Comparison of ENCODE assay signal across 14 mouse cellular contexts in the genomic region with DNA sequence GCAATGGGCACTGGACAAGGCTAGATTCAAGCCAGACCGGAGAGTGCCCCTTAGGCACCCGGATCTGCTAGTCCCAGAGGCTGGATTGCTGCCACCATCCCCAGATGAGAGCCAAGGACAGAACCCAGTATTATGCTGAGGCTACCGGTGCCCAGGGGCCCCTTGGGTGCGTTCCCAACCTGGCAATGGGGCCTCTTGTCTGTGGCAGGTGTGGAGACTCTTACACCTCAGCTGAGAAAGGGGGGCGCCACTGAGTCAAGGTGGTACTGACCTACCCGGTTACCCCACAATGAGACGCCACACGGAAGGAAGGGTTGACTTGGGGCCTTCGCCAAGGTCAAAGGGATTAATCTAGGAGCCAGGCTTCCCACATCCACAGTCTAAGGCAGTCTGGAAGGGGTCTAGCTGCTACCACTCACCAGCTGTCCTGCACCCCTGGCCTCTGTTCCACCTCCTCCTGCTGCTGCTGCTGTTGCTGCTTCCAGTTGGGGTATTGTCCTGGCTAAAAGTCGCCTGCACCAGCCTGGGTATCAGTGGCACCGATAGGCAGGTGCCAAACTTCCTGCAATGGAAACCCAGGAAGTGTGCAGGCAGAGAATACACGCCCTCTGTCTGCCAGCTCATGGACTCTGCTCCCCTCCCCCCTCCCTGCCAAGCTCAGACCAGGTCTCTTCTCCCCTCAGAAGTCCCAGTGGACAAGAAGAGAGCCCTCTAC. TPM values are rescaled to one million over a fixed set of nuclear protein-coding genes. Genes with fewer than 3 reads are reported as not detected.
DNase-seq lines count a peak whose midpoint lies in the region; ATAC-seq and TF ChIP-seq lines count a peak whose summit lies in the region.
"Had no signal": no experiment of that assay in that cellular context is flagged by ENCODE, and none has a peak within 500 bp of the region (broad histone marks: within the 10 kb centered on the region; RNA-seq: fewer than 3 reads in every experiment).

No protein-coding gene starts in this region.

- H3K4me1 ChIP-seq in lung, embryonic 14.5 days (ENCODE audit: insufficient read depth) = peaks cover 27% of the 10 kb centered on the region
- H3K4me1 ChIP-seq in bone marrow macrophage, adult 2 months (ENCODE audit: control insufficient read depth, insufficient read depth, low read length) = peaks cover 56% of the 10 kb centered on the region
- peaks cover 50% of the 10 kb centered on the region for H3K4me1 ChIP-seq in intestine, embryonic 15.5 days (replicated peaks)

- TF ChIP-seq CTCF in lung, embryonic 14.5 days (IDR thresholded peaks at IDR 0.05; ENCODE audit: low read depth) = 0 out of 2 replicates have a peak, but pooled peaks have one; percentile 14
- peak; percentile 19; the same call in 1 of the 2 replicates for TF ChIP-seq CTCF in bone marrow macrophage, adult 2 months (IDR thresholded peaks at IDR 0.05; ENCODE audit: low read depth, low read length)

- H3K9me3 ChIP-seq in lung, embryonic 14.5 days (ENCODE audit: low read depth, low read length) = no peaks in the 10 kb centered on the region
- H3K9me3 ChIP-seq in intestine, embryonic 15.5 days = no peaks in the 10 kb centered on the region
- H3K9me3 ChIP-seq: embryonic facial prominence, embryonic 15.5 days had no signal

- no peaks in the 10 kb centered on the region for H3K27me3 ChIP-seq in lung, embryonic 14.5 days (ENCODE audit: insufficient read depth, low read length)
- no peaks in the 10 kb centered on the region for H3K27me3 ChIP-seq in intestine, embryonic 15.5 days (replicated peaks)
- H3K27me3 ChIP-seq: embryonic facial prominence, embryonic 15.5 days had no signal

- no peak overlapping the region for H3K4me2 ChIP-seq in lung, embryonic 14.5 days
- H3K4me2 ChIP-seq in intestine, embryonic 15.5 days (replicated peaks) = 0 out of 2 replicates have a peak overlapping the region, but pooled peaks have one; percentile 20
- H3K4me2 ChIP-seq: embryonic facial prominence, embryonic 15.5 days had no signal

- no peak overlapping the region for H3K4me3 ChIP-seq in lung, embryonic 14.5 days (ENCODE audit: low read depth, low read length)
- H3K4me3 ChIP-seq in bone marrow macrophage, adult 2 months (ENCODE audit: insufficient read depth, low read length) = no peak overlapping the region
- no peak overlapping the region for H3K4me3 ChIP-seq in intestine, embryonic 15.5 days (replicated peaks)
- H3K4me3 ChIP-seq: embryonic facial prominence, embryonic 15.5 days had no signal

- H3K36me3 ChIP-seq in lung, embryonic 14.5 days (ENCODE audit: insufficient read depth) = no peaks in the 10 kb centered on the region
- H3K36me3 ChIP-seq in intestine, embryonic 15.5 days = no peaks in the 10 kb centered on the region
- H3K36me3 ChIP-seq: embryonic facial prominence, embryonic 15.5 days had no signal

- no peak overlapping the region for H3K27ac ChIP-seq in lung, embryonic 14.5 days (ENCODE audit: low read depth)
- no peak overlapping the region for H3K27ac ChIP-seq in bone marrow macrophage, adult 2 months (ENCODE audit: insufficient read depth, low read depth, low read length)
- no peak overlapping the region for H3K27ac ChIP-seq in intestine, embryonic 15.5 days
- H3K27ac ChIP-seq: embryonic facial prominence, embryonic 15.5 days; macrophage had no signal

- TF ChIP-seq POLR2A in bone marrow macrophage, adult 2 months (IDR thresholded peaks at IDR 0.05; ENCODE audit: borderline replicate concordance, low read depth, low read length) = no peak

- WGBS in lung, embryonic 14.5 days = 71% methylated on average over 12 of the region's 12 CpGs
- WGBS in intestine, embryonic 15.5 days = 74% methylated on average over 12 of the region's 12 CpGs

- intact Hi-C loops in gastrocnemius, postnatal 14 days (cut with DNase I; ENCODE audit: low total_unique reads) = no loop called here
- intact Hi-C loops in gastrocnemius, postnatal 36 days (cut with DNase I) = no loop called here

- ATAC-seq in lung, embryonic 14.5 days (ENCODE audit: insufficient read depth) = no peak
- ATAC-seq in intestine, embryonic 15.5 days = no peak

- H3K9ac ChIP-seq in lung, embryonic 14.5 days = no peak overlapping the region
- no peak overlapping the region for H3K9ac ChIP-seq in intestine, embryonic 15.5 days
- H3K9ac ChIP-seq: embryonic facial prominence, embryonic 15.5 days; forebrain, postnatal 0 days had no signal

- peak; percentile 44 to 55 for DNase-seq in cerebellum, postnatal 10 days
- no peak for DNase-seq in cerebellum, adult 9-11 months
- no peak for DNase-seq in lung, embryonic 14.5 days
- DNase-seq in lung, postnatal 14 days = no peak
- no peak for DNase-seq in gastrocnemius, postnatal 14 days
- no peak for DNase-seq in gastrocnemius, postnatal 36 days
- DNase-seq: forebrain, postnatal 0 days; spleen, adult 18-20 months; thymus, adult 2 months had no signal

RNA-seq across cellular contexts. Expression of a gene that starts 4.6 kb away (rescaled TPM):
- polyA plus RNA-seq in lung, embryonic 14.5 days (2014; fragmentation: Nextera tagmentation; extraction: Ambion mirVana) = 83.6 and 89.2 TPM in 2 replicates
- polyA plus RNA-seq in bone marrow macrophage, adult 2 months (2012; ENCODE audit: insufficient read depth, insufficient read length, missing spikeins) = 60.2 and 65.0 TPM in 2 replicates
- polyA plus RNA-seq in intestine, embryonic 15.5 days (2015; fragmentation: Nextera tagmentation; extraction: Ambion mirVana) = 63.9 and 68.9 TPM in 2 replicates
- 1 to 10 TPM; 2.5 to 3.9 TPM for total RNA-seq in gastrocnemius, postnatal 14 days (2021)
- under 1 TPM; 0.64 to 0.84 TPM for total RNA-seq in gastrocnemius, postnatal 36 days (2021)

RNA-seq across cellular contexts. Expression of a gene that starts 17.1 kb away (rescaled TPM):
- 0.38 and 0.50 TPM in 2 replicates for polyA plus RNA-seq in lung, embryonic 14.5 days (2014; fragmentation: Nextera tagmentation; extraction: Ambion mirVana)
- polyA plus RNA-seq in bone marrow macrophage, adult 2 months (2012; ENCODE audit: insufficient read depth, insufficient read length, missing spikeins) = 2.4 and 3.3 TPM in 2 replicates
- 18.5 and 21.0 TPM in 2 replicates for polyA plus RNA-seq in intestine, embryonic 15.5 days (2015; fragmentation: Nextera tagmentation; extraction: Ambion mirVana)
- total RNA-seq in gastrocnemius, postnatal 14 days (2021) = 1 to 10 TPM in 1 of 2 experiments, under 1 TPM in 1; 0.66 to 1.8 TPM
- total RNA-seq in gastrocnemius, postnatal 36 days (2021) = 1 to 10 TPM in 1 of 2 experiments, under 1 TPM in 1; 0.62 to 1.4 TPM

RNA-seq across cellular contexts. Expression of a gene that starts 22.3 kb away (rescaled TPM):
- not detected in 2 replicates for polyA plus RNA-seq in lung, embryonic 14.5 days (2014; fragmentation: Nextera tagmentation; extraction: Ambion mirVana)
- 0.48 and 0.49 TPM in 2 replicates for polyA plus RNA-seq in bone marrow macrophage, adult 2 months (2012; ENCODE audit: insufficient read depth, insufficient read length, missing spikeins)
- 3.3 and 4.3 TPM in 2 replicates for polyA plus RNA-seq in intestine, embryonic 15.5 days (2015; fragmentation: Nextera tagmentation; extraction: Ambion mirVana)
- total RNA-seq in gastrocnemius, postnatal 14 days (2021) = 10 to 100 TPM in 1 of 2 experiments, 1 to 10 TPM in 1; 9.0 to 17.7 TPM
- total RNA-seq in gastrocnemius, postnatal 36 days (2021) = 10 to 100 TPM; 10.3 to 26.0 TPM
- total RNA-seq: granulocyte monocyte progenitor cell, adult 5-6 weeks had no signal

Comparison
In these comparisons a context has a peak if more than half of its experiments do, and no peak if none do; other contexts are left out.
1. DNase-seq: peak in cerebellum, postnatal 10 days (2 of 2); none in cerebellum, adult 9-11 months (single experiment), lung, embryonic 14.5 days (single experiment), lung, postnatal 14 days (single experiment), gastrocnemius, postnatal 14 days (single experiment) and gastrocnemius, postnatal 36 days (0 of 2).